Mouse (Mus musculus) G1E (cell line): ENCODE results near the gene Trmt61a.

Experiments
- GATA2 ChIP-seq: IDR thresholded peaks from 2 replicates; pipeline ENCODE4 v1.6.1; 2012; ENCODE audit warnings: low read depth, low read length, inconsistent platforms, borderline replicate concordance
- TAL1 ChIP-seq: conservative IDR thresholded peaks from 2 replicates; pipeline ENCODE4 v1.6.1; 2012; ENCODE audit warnings: low read depth, low read length, inconsistent platforms, mixed read lengths

DNA sequence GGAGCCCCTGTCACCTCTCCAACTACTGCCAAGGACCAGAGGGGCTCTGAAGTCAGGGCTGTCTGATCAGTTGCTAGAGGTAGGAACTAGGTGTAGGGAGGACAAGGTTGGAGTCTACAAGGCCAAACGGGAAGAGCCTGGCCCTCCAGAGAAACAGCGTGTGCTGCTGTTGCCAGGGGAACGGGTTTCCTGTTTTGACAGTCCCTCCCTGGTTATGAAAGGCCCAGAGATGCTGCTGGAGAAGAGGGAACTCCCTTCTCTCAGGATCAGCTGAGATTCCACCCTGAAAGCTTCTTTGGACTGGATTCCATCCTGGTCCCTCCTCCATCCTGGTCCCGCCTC is 48.2 kb downstream of the Trmt61a start:
- TF ChIP-seq TAL1 = no peak
- TF ChIP-seq GATA2 = no peak
